10 mouse cellular contexts compared by ENCODE assay signal in genomic region chr2:155278361-155278760, GRCm38 (mm10). TPM values are rescaled to one million over a fixed set of nuclear protein-coding genes. Genes with fewer than 3 reads are reported as not detected.
DNase-seq lines count a peak whose midpoint lies in the region; ATAC-seq and TF ChIP-seq lines count a peak whose summit lies in the region.
"Had no signal": no experiment of that assay in that cellular context is flagged by ENCODE, and none has a peak within 500 bp of the region (broad histone marks: within the 10 kb centered on the region; RNA-seq: fewer than 3 reads in every experiment).

No protein-coding gene starts in this region.

- H3K4me3 ChIP-seq in cerebellum, adult 2 months (replicated peaks; ENCODE audit: insufficient read depth, low read depth, low read length): no peak overlapping the region
- H3K4me3 ChIP-seq: intestine, embryonic 15.5 days had no signal

- no peak for ATAC-seq in inflammation-experienced regulatory T-cells, adult 6 months
- ATAC-seq: intestine, embryonic 15.5 days had no signal

- no peaks in the 10 kb centered on the region for H3K27me3 ChIP-seq in cerebellum, adult 2 months (ENCODE audit: control insufficient read depth, insufficient read depth, low read length)
- H3K27me3 ChIP-seq: intestine, embryonic 15.5 days; neural tube, embryonic 13.5 days had no signal

- TF ChIP-seq POLR2A in cerebellum, adult 2 months (IDR thresholded peaks at IDR 0.05; ENCODE audit: borderline replicate concordance, insufficient read depth, low read length): no peak

- 9% methylated on average over 7 of the region's 7 CpGs for WGBS in cerebellum, adult 2 months

- peak; percentile 62 for DNase-seq in ovary, postnatal 36 days (ENCODE audit: low spot score)
- DNase-seq in ovary, postnatal 14 days (ENCODE audit: low spot score): no peak
- peak; percentile 54 to 64 for DNase-seq in cerebellum, adult 2 months
- peak; percentile 57 to 69 for DNase-seq in gastrocnemius, postnatal 36 days
- DNase-seq in lung, postnatal 4 days: peak; percentile 65 to 80
- DNase-seq in yolk sac, embryonic 10.5 days (ENCODE audit: low spot score): no peak
- DNase-seq: left cerebral cortex, postnatal 4 days had no signal

- H3K27ac ChIP-seq in cerebellum, adult 2 months (ENCODE audit: insufficient read depth, low read length): peak overlapping the region; percentile 9; the same call in 1 of the 2 replicates
- H3K27ac ChIP-seq: intestine, embryonic 15.5 days; neural tube, embryonic 13.5 days had no signal

- TF ChIP-seq CTCF in cerebellum, adult 2 months (IDR thresholded peaks at IDR 0.05; ENCODE audit: borderline replicate concordance, insufficient read depth, low read depth, low read length): no peak

- intact Hi-C loops in gastrocnemius, postnatal 36 days (cut with DNase I): loop anchor here (2.0 kb wide), 1 partner anchor 104 kb away; no protein-coding TSS in a partner anchor

- H3K4me1 ChIP-seq in cerebellum, adult 2 months (ENCODE audit: control insufficient read depth, insufficient read depth, low read length): peaks cover 12% of the 10 kb centered on the region

RNA-seq across cellular contexts. Expression of gene Map1lc3a, which starts 2.3 kb away (rescaled TPM):
- polyA plus RNA-seq in cerebellum, adult 2 months (2012; rRNA removed): 407 and 443 TPM in 2 replicates
- 100 to 1,000 TPM; 259 to 263 TPM for total RNA-seq in gastrocnemius, postnatal 36 days (2021)
- 1 to 10 TPM in 2 of 3 experiments, not detected in 1; 1.4 to 2.5 TPM for polyA plus RNA-seq in inflammation-experienced regulatory T-cells, adult 6 months (2017; shearing (Covaris generic))

RNA-seq across cellular contexts. Expression of gene Dynlrb1, which starts 42.0 kb away (rescaled TPM):
- 775 and 836 TPM in 2 replicates for polyA plus RNA-seq in cerebellum, adult 2 months (2012; rRNA removed)
- 100 to 1,000 TPM in 1 of 2 experiments, 10 to 100 TPM in 1; 94.2 to 104 TPM for total RNA-seq in gastrocnemius, postnatal 36 days (2021)
- 100 to 1,000 TPM; 260 to 401 (median 321) TPM for polyA plus RNA-seq in inflammation-experienced regulatory T-cells, adult 6 months (2017; shearing (Covaris generic))

Comparison
In these comparisons a context has a peak if more than half of its experiments do, and no peak if none do; other contexts are left out.
1. DNase-seq: peak in ovary, postnatal 36 days (single experiment), cerebellum, adult 2 months (2 of 2), gastrocnemius, postnatal 36 days (2 of 2) and lung, postnatal 4 days (2 of 2); none in ovary, postnatal 14 days (single experiment) and yolk sac, embryonic 10.5 days (single experiment).
2. RNA of gene Map1lc3a, which starts 2.3 kb away (polyA plus RNA-seq): 407 to 443 TPM in cerebellum, adult 2 months; 1.4 to 2.5 TPM in inflammation-experienced regulatory T-cells, adult 6 months; every median in the first group is over 100 times any median in the second.